In genomic region chr9:75551342-75551741, GRCm38 (mm10) we compare ENCODE assay signal across 15 mouse cellular contexts. TPM values are rescaled to one million over a fixed set of nuclear protein-coding genes. Genes with fewer than 3 reads are reported as not detected.
A peak's percentile ranks its signal among the peaks of the same experiment; 100 is the strongest.
DNase-seq lines count a peak whose midpoint lies in the region; ATAC-seq and TF ChIP-seq lines count a peak whose summit lies in the region.
"Had no signal": no experiment of that assay in that cellular context is flagged by ENCODE, and none has a peak within 500 bp of the region (broad histone marks: within the 10 kb centered on the region; RNA-seq: fewer than 3 reads in every experiment).

No protein-coding gene starts in this region.

- H3K9ac ChIP-seq in stomach, postnatal 0 days (ENCODE audit: low read length), result no peak overlapping the region
- H3K9ac ChIP-seq: limb, embryonic 15.5 days; stomach, embryonic 15.5 days had no signal

- H3K27me3 ChIP-seq in spleen, adult 2 months (ENCODE audit: control insufficient read depth, insufficient read depth, low read length), result no peaks in the 10 kb centered on the region
- no peaks in the 10 kb centered on the region for H3K27me3 ChIP-seq in stomach, postnatal 0 days (ENCODE audit: control insufficient read depth, insufficient read depth, low read length)
- H3K27me3 ChIP-seq: limb, embryonic 15.5 days; stomach, embryonic 15.5 days had no signal

- no peak; the same call in 1 of the 2 replicates for TF ChIP-seq CTCF in gastrocnemius, adult 2 months (IDR thresholded peaks at IDR 0.05)
- peak; percentile 64 for TF ChIP-seq CTCF in layer of hippocampus, adult 2 months (conservative IDR thresholded peaks at IDR 0.05)
- no peak for TF ChIP-seq CTCF in spleen, adult 2 months (IDR thresholded peaks at IDR 0.05; ENCODE audit: extremely low read depth, insufficient read depth, insufficient read length, insufficient replicate concordance)
- peak; percentile 50 for TF ChIP-seq CTCF in stomach, postnatal 0 days (IDR thresholded peaks at IDR 0.05; ENCODE audit: low read depth)

- TF ChIP-seq POLR2A in spleen, adult 2 months (IDR thresholded peaks at IDR 0.05; ENCODE audit: low read depth, low read length), result no peak

- H3K4me2 ChIP-seq in stomach, postnatal 0 days (replicated peaks; ENCODE audit: low read depth), result no peak overlapping the region
- H3K4me2 ChIP-seq: limb, embryonic 15.5 days; stomach, embryonic 15.5 days had no signal

- TF ChIP-seq EP300 in stomach, postnatal 0 days (optimal IDR thresholded peaks at IDR 0.05), result no peak

- no peak for DNase-seq in gastrocnemius, adult 2 months
- no peak for DNase-seq in gastrocnemius, postnatal 36 days
- DNase-seq in layer of hippocampus, adult 2 months (ENCODE audit: low spot score in 2 of 2), result no peak
- no peak for DNase-seq in layer of hippocampus, adult 11-12 months (ENCODE audit: low spot score)
- no peak for DNase-seq in spleen, adult 2 months (ENCODE audit: low read depth in 1 of 2, low spot score in 2 of 2)
- no peak for DNase-seq in spleen, postnatal 10 days (ENCODE audit: low spot score in 2 of 2)
- no peak for DNase-seq in stomach, postnatal 0 days (ENCODE audit: low spot score)
- no peak for DNase-seq in gastrocnemius, adult 18-20 months (ENCODE audit: low spot score)
- DNase-seq: adrenal gland, adult 8-10 months; right cerebral cortex, adult 18-20 months had no signal

- no peak; the same call in 1 of the 2 replicates for ATAC-seq in stomach, postnatal 0 days (ENCODE audit: low FRiP score, low TSS enrichment)
- ATAC-seq: CD4-positive, CD25-positive, alpha-beta regulatory T cell, adult 4 months had no signal

- H3K27ac ChIP-seq in gastrocnemius, adult 2 months, result peak overlapping the region; percentile 65
- H3K27ac ChIP-seq in layer of hippocampus, adult 2 months, result no peak overlapping the region
- H3K27ac ChIP-seq in spleen, adult 2 months (ENCODE audit: insufficient read depth, low read length), result peak overlapping the region; percentile 19; the same call in 1 of the 2 replicates
- no peak overlapping the region for H3K27ac ChIP-seq in stomach, postnatal 0 days (replicated peaks)
- H3K27ac ChIP-seq: heart, embryonic 10.5 days; stomach, embryonic 15.5 days had no signal

- peak overlapping the region; percentile 1; the same call in 1 of the 2 replicates for H3K4me3 ChIP-seq in gastrocnemius, adult 2 months
- no peak overlapping the region for H3K4me3 ChIP-seq in layer of hippocampus, adult 2 months
- H3K4me3 ChIP-seq in spleen, adult 2 months (ENCODE audit: extremely low read depth, insufficient read depth, insufficient read length), result no peak overlapping the region
- H3K4me3 ChIP-seq in stomach, postnatal 0 days (ENCODE audit: low read depth, low read length), result no peak overlapping the region
- H3K4me3 ChIP-seq: heart, embryonic 10.5 days; limb, embryonic 15.5 days; stomach, embryonic 15.5 days had no signal

- H3K4me1 ChIP-seq in spleen, adult 2 months (ENCODE audit: control insufficient read depth, insufficient read depth, insufficient read length), result peaks cover 32% of the 10 kb centered on the region
- H3K4me1 ChIP-seq in stomach, postnatal 0 days (replicated peaks; ENCODE audit: control insufficient read depth, insufficient read depth), result peaks cover 3% of the 10 kb centered on the region; the same call in 1 of the 2 replicates

- H3K9me3 ChIP-seq in stomach, postnatal 0 days (ENCODE audit: control insufficient read depth, low read length), result no peaks in the 10 kb centered on the region
- H3K9me3 ChIP-seq: heart, embryonic 10.5 days; limb, embryonic 15.5 days; stomach, embryonic 15.5 days had no signal

- no peaks in the 10 kb centered on the region for H3K36me3 ChIP-seq in spleen, adult 2 months (ENCODE audit: control insufficient read depth, insufficient read depth, low read length)
- H3K36me3 ChIP-seq in stomach, postnatal 0 days (ENCODE audit: control insufficient read depth, insufficient read depth, low read length), result no peaks in the 10 kb centered on the region
- H3K36me3 ChIP-seq: heart, embryonic 10.5 days; limb, embryonic 15.5 days; stomach, embryonic 15.5 days had no signal

- WGBS in spleen, adult 2 months, result 81% methylated on average over 5 of the region's 5 CpGs
- 29% methylated on average over 5 of the region's 5 CpGs for WGBS in stomach, postnatal 0 days

- intact Hi-C loops in gastrocnemius, adult 2 months (cut with DNase I), result no loop called here
- intact Hi-C loops in gastrocnemius, postnatal 36 days (cut with DNase I), result no loop called here

RNA-seq across cellular contexts. Expression of gene Tmod3, which starts 8.1 kb away (rescaled TPM):
- total RNA-seq in gastrocnemius, adult 2 months (2021), result 10 to 100 TPM; 15.0 to 23.0 TPM
- 10 to 100 TPM; 16.2 to 22.0 TPM for total RNA-seq in gastrocnemius, postnatal 36 days (2021)
- 10 to 100 TPM; 37.6 to 40.5 TPM for total RNA-seq in layer of hippocampus, adult 2 months (2021)
- polyA plus RNA-seq in spleen, adult 2 months (2012; rRNA removed), result 24.0 and 28.4 TPM in 2 replicates
- 109 and 111 TPM in 2 replicates for polyA plus RNA-seq in stomach, postnatal 0 days (2015; fragmentation: Nextera tagmentation; extraction: Ambion mirVana)
- 10 to 100 TPM; 14.2 to 26.3 TPM for total RNA-seq in gastrocnemius, adult 18-20 months (2021)

RNA-seq across cellular contexts. Expression of gene Tmod2, which starts 59.8 kb away (rescaled TPM):
- total RNA-seq in gastrocnemius, adult 2 months (2021), result 1 to 10 TPM; 5.4 to 5.6 TPM
- total RNA-seq in gastrocnemius, postnatal 36 days (2021), result 1 to 10 TPM; 5.0 to 5.4 TPM
- 100 to 1,000 TPM; 376 to 380 TPM for total RNA-seq in layer of hippocampus, adult 2 months (2021)
- polyA plus RNA-seq in spleen, adult 2 months (2012; rRNA removed), result 0.19 and 0.32 TPM in 2 replicates
- 11.3 and 11.9 TPM in 2 replicates for polyA plus RNA-seq in stomach, postnatal 0 days (2015; fragmentation: Nextera tagmentation; extraction: Ambion mirVana)
- total RNA-seq in gastrocnemius, adult 18-20 months (2021), result 1 to 10 TPM; 3.7 to 5.0 TPM
- total RNA-seq: common myeloid progenitor, adult 5-6 weeks had no signal

Comparison
In these comparisons a context has a peak if more than half of its experiments do, and no peak if none do; other contexts are left out.
1. H3K27ac ChIP-seq: peak in gastrocnemius, adult 2 months (single experiment) and spleen, adult 2 months (single experiment); none in layer of hippocampus, adult 2 months (single experiment) and stomach, postnatal 0 days (single experiment).
2. CTCF ChIP-seq: peak in layer of hippocampus, adult 2 months (single experiment) and stomach, postnatal 0 days (single experiment); none in gastrocnemius, adult 2 months (single experiment) and spleen, adult 2 months (single experiment).
3. RNA of gene Tmod2, which starts 59.8 kb away (total RNA-seq): 376 to 380 TPM in layer of hippocampus, adult 2 months; 5.4 to 5.6 TPM in gastrocnemius, adult 2 months, 5.0 to 5.4 TPM in gastrocnemius, postnatal 36 days and 3.7 to 5.0 TPM in gastrocnemius, adult 18-20 months; every median in the first group is over 10 times any median in the second.